Mouse (Mus musculus) midbrain, postnatal 0 days (tissue): ENCODE measurements at regions not wholly inside any gene's neighbourhood (a gene's known extent, or its start where the extent isn't known, plus 50 kb on each side); places are given as distances from the start of the nearest gene placed in this dataset.

ENCODE experiments used
- ATAC-seq: fragments of 200-750 bp; cut with Nextera tagmentation; 2 replicates; pipeline ENCODE4 v1.8.0; 2017; ENCODE audit warnings: moderate number of reproducible peaks, mild to moderate bottlenecking, moderate TSS enrichment, moderate library complexity; ENCODE audit not compliant: low FRiP score
- DNase-seq: peaks from one replicate; pipeline ENCODE4 v3.0.0-alpha.2; 2015; ENCODE audit warnings: low spot score
- H3K27ac ChIP-seq: fragments of 300-500 bp; sonication (generic); 2 replicates; pipeline ENCODE4 v1.5.1; 2014; ENCODE audit warnings: low read depth, mild to moderate bottlenecking, low read length, mixed read lengths
- H3K27me3 ChIP-seq: fragments of 300-500 bp; sonication (generic); 2 replicates; pipeline ENCODE4 v1.6.1; 2014; ENCODE audit warnings: low read length, control low read depth, mixed read lengths; ENCODE audit not compliant: insufficient read depth
- H3K36me3 ChIP-seq: fragments of 300-500 bp; sonication (generic); 2 replicates; pipeline ENCODE4 v1.6.1; 2014; ENCODE audit warnings: low read length, control low read depth, mixed read lengths; ENCODE audit not compliant: insufficient read depth
- H3K4me1 ChIP-seq: fragments of 300-500 bp; sonication (generic); 2 replicates; pipeline ENCODE4 v1.6.1; 2014; ENCODE audit warnings: mild to moderate bottlenecking, control low read depth, antibody characterized with exemption, low read length, mixed read lengths; ENCODE audit not compliant: insufficient read depth
- H3K4me2 ChIP-seq: fragments of 300-500 bp; sonication (generic); 2 replicates; pipeline ENCODE4 v1.6.1; 2014; ENCODE audit warnings: low read depth, mild to moderate bottlenecking, low read length, mixed read lengths; ENCODE audit not compliant: poor library complexity, severe bottlenecking
- H3K4me3 ChIP-seq: fragments of 300-500 bp; sonication (generic); 2 replicates; pipeline ENCODE4 v1.5.1; 2014; ENCODE audit warnings: low read depth, mild to moderate bottlenecking, low read length, moderate library complexity
- H3K9ac ChIP-seq: fragments of 300-500 bp; sonication (generic); replicated peaks from 2 replicates; pipeline ENCODE4 v1.6.1; 2014; ENCODE audit warnings: mild to moderate bottlenecking, low read length, moderate library complexity, mixed read lengths; ENCODE audit not compliant: poor library complexity, severe bottlenecking
- H3K9me3 ChIP-seq: fragments of 300-500 bp; sonication (generic); 2 replicates; pipeline ENCODE4 v1.6.1; 2016; ENCODE audit warnings: low read length, control low read depth
- CTCF ChIP-seq: IDR thresholded peaks from 2 replicates; pipeline ENCODE4 v1.5.1; 2016; ENCODE audit warnings: antibody characterized with exemption, mild to moderate bottlenecking
- WGBS: fragments of 180-500 bp; shearing (Covaris S2); extraction: QIAGEN DNeasy Blood & Tissue Kit; methylation state at CpG from one replicate; pipeline ENCODE4 v1.1.7; 2014; 5-methylcytosine and 5-hydroxymethylcytosine counted together

DNA sequence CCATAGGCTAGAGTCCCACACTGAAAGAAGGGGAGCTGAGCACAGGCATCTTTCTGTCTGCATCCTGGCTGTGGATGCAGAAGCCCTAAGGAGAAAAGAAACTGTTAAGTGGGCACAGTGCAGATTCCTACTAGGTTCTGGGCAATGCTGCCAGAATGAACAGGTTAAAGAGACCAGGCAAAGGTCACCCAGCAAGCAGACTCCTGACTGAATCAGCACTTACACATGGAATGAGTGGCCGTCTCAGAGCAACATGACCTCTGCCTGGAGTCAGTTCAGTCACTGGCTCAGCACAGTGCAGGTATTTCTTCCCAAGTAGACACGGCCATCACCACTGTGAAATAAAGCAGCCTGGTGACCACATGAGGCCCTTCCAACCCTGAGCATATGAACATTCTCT, 60.3 kb upstream of the Dock1 start:
- Histone ChIP-seq H3K4me1 (no peaks in the 10 kb centered on the region), H3K9ac (no peak overlapping the region), H3K36me3 (no peaks in the 10 kb centered on the region), H3K27ac (no peak overlapping the region), H3K4me2 (no peak overlapping the region), H3K27me3 (no peaks in the 10 kb centered on the region), H3K4me3 (no peak overlapping the region), H3K9me3 (no peaks in the 10 kb centered on the region)
- ATAC-seq, result no peak
- DNase-seq, result no peak
- no peak for TF ChIP-seq CTCF
- 73% methylated on average over 2 of the region's 2 CpGs for WGBS

DNA sequence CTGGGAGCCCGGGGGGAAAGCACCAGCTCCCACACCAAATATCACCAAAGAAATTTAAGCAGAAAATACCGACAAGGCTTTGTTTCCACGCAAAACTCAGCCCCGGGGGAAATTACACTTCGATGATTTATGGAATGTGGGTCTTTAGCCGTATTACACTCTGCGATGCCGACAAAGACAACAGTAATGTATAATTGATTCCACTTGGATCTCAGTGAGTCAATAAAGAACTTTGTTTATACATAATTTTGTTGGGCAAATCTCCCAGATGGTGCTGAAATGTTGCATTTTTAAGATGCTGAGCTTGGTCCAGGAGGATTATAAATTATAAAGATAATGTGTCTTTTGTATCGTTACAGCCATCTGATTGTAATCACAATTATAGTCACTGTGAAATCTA, 59.1 kb upstream of the Dock1 start:
- Histone ChIP-seq H3K4me1 (no peaks in the 10 kb centered on the region), H3K27me3 (no peaks in the 10 kb centered on the region), H3K9ac (no peak overlapping the region), H3K4me3 (no peak overlapping the region), H3K36me3 (no peaks in the 10 kb centered on the region), H3K27ac (no peak overlapping the region), H3K4me2 (no peak overlapping the region), H3K9me3 (no peaks in the 10 kb centered on the region)
- peak; percentile 28 for DNase-seq
- ATAC-seq, result no peak
- TF ChIP-seq CTCF, result no peak
- WGBS, result 66% methylated on average over 9 of the region's 9 CpGs

DNA sequence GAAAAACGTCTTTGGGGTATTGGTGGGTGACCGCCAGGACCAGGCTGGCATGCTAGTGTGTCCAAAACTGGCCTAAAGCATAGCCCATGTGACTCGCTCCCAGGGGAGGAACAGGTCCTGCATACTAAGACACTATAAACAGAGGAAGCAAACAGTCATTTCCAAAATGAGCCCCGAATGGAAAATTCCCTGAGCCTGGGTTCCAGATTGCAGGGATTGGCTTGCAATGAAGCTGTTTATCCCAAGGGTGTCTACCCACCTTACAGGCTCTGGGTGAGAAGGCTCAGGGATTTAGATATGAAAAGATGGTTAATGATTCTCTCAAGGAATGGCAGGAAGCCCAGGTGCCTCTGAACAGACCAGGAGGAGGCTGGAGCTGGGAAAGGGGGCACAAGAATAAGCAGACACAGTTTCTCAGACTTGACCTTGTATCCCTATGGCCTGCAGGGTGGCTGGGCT, 58.2 kb upstream of the Dock1 start:
- DNase-seq (peak; percentile 79), ATAC-seq (peak; percentile 66)
- Histone ChIP-seq H3K4me2 (no peak overlapping the region), H3K9ac (no peak overlapping the region), H3K4me3 (no peak overlapping the region), H3K9me3 (no peaks in the 10 kb centered on the region), H3K36me3 (no peaks in the 10 kb centered on the region), H3K27me3 (no peaks in the 10 kb centered on the region), H3K27ac (no peak overlapping the region; the same call in 1 of the 2 replicates), H3K4me1 (no peaks in the 10 kb centered on the region)
- no peak for TF ChIP-seq CTCF
- 56% methylated on average over 4 of the region's 4 CpGs for WGBS

GRCm38 (mm10) chr7:134619220-134619975, 51.1 kb upstream of the Dock1 start:
- DNase-seq (peak; percentile 15), ATAC-seq (no peak)
- Histone ChIP-seq H3K9me3 (no peaks in the 10 kb centered on the region), H3K27ac (no peak overlapping the region), H3K36me3 (no peaks in the 10 kb centered on the region), H3K27me3 (no peaks in the 10 kb centered on the region), H3K4me3 (no peak overlapping the region), H3K4me2 (no peak overlapping the region), H3K4me1 (no peaks in the 10 kb centered on the region), H3K9ac (no peak overlapping the region)
- 31% methylated on average over 2 of the region's 2 CpGs for WGBS
- no peak for TF ChIP-seq CTCF

GRCm38 (mm10) chr7:134620006-134620405, 50.4 kb upstream of the Dock1 start:
- DNase-seq, result no peak
- no peaks in the 10 kb centered on the region for H3K9me3 ChIP-seq
- no peak for TF ChIP-seq CTCF
- no peaks in the 10 kb centered on the region for H3K27me3 ChIP-seq
- H3K36me3 ChIP-seq, result no peaks in the 10 kb centered on the region
- H3K27ac ChIP-seq, result no peak overlapping the region
- no peak overlapping the region for H3K4me2 ChIP-seq
- H3K4me3 ChIP-seq, result no peak overlapping the region
- H3K4me1 ChIP-seq, result no peaks in the 10 kb centered on the region
- ATAC-seq, result no peak
- H3K9ac ChIP-seq, result no peak overlapping the region
- 83% methylated on average over 5 of the region's 5 CpGs for WGBS
